Mouse (Mus musculus) testis, adult 2 months (tissue): Measurements from ENCODE around the gene Mgrn1. TPM values are rescaled to one million over a fixed set of nuclear protein-coding genes. Genes with fewer than 3 reads are reported as not detected.

Source experiments
- H3K27ac ChIP-seq: fragments of 200-500 bp; 2 replicates; pipeline ENCODE4 v1.5.1; 2012; ENCODE audit warnings: low read depth, low read length; ENCODE audit not compliant: control insufficient read depth, insufficient read depth
- H3K27me3 ChIP-seq: fragments of 200-500 bp; 2 replicates; pipeline ENCODE4 v1.6.1; 2012; ENCODE audit warnings: mild to moderate bottlenecking, low read length, moderate library complexity; ENCODE audit not compliant: control insufficient read depth, insufficient read depth
- H3K36me3 ChIP-seq: fragments of 200-500 bp; 2 replicates; pipeline ENCODE4 v1.6.1; 2012; ENCODE audit warnings: mild to moderate bottlenecking, low read length; ENCODE audit not compliant: control insufficient read depth, insufficient read depth
- H3K4me1 ChIP-seq: fragments of 200-500 bp; 2 replicates; pipeline ENCODE4 v1.6.1; 2012; ENCODE audit warnings: low read length; ENCODE audit not compliant: control insufficient read depth, insufficient read depth
- H3K4me3 ChIP-seq: fragments of 200-500 bp; 2 replicates; pipeline ENCODE4 v1.5.1; 2012; ENCODE audit warnings: low read depth, mild to moderate bottlenecking, low read length, moderate library complexity, mixed read lengths; ENCODE audit not compliant: control insufficient read depth
- CTCF ChIP-seq: fragments of 200-500 bp; IDR thresholded peaks from 2 replicates; pipeline ENCODE4 v1.5.1; 2012; ENCODE audit warnings: low read depth, mild to moderate bottlenecking, inconsistent platforms, low read length, moderate library complexity; ENCODE audit not compliant: control insufficient read depth, insufficient read depth, insufficient replicate concordance
- POLR2A ChIP-seq: fragments of 200-500 bp; IDR thresholded peaks from 2 replicates; pipeline ENCODE4 v1.6.1; 2012; ENCODE audit warnings: low read depth, mild to moderate bottlenecking, inconsistent platforms, low read length, moderate library complexity; ENCODE audit not compliant: control insufficient read depth
- polyA plus RNA-seq: library from polyadenylated mRNA; depleted of rRNA; stranded (reverse); fragments of >200 nt; gene quantifications from 2 replicates; pipeline ENCODE4 v1.2.3, GENCODE M21; 2012

Mgrn1 gene
- polyA plus RNA-seq, 1 experiment, result 29.6 TPM

DNA sequence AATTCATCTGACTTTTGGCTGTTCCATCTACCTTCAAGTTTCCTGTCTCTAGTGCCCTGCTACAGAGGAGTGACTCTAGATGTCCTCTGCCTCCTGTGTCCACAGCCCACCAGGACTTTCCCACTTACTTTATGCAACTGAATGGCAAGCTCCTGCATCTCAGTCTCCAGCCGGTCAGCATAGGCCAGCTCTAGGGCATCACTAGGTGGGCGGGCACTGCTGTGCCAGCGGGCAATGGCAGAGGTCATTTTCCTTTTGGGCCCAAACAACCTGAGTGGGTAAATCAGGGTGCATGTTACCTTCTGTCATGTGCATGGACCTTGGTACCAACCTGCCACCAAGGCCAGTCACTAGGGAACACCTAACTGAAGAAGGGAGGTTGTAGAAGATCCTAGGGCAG is 57.4 kb downstream of the Mgrn1 start:
- Histone ChIP-seq H3K4me3 (no peak overlapping the region), H3K4me1 (peaks cover 12% of the 10 kb centered on the region), H3K27me3 (no peaks in the 10 kb centered on the region), H3K36me3 (peaks cover 3% of the 10 kb centered on the region), H3K27ac (no peak overlapping the region)
- no peak for TF ChIP-seq POLR2A
- no peak for TF ChIP-seq CTCF

DNA sequence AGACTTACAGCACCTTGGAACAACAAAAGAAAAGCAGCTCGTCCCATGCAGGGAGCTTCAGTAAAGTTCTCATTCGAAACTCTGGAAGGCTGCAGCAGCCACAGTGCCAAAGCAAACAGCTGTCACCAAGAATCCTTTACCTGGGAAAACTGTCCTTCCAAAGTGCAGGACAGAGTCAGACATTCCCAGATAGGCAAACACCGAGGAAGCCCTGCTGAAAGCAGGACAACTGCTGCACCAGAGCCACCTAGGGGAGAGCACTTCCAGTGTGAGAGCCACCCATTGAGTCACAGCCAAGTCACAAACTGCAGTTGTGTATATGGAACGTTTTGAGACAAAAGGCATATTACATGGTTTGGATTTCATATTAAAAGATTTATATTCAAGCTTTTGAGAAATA is 59.4 kb downstream of the Mgrn1 start:
- peaks cover 3% of the 10 kb centered on the region for H3K36me3 ChIP-seq
- H3K4me3 ChIP-seq, result no peak overlapping the region
- H3K4me1 ChIP-seq, result no peaks in the 10 kb centered on the region; the same call in 1 of the 2 replicates
- no peaks in the 10 kb centered on the region for H3K27me3 ChIP-seq
- no peak for TF ChIP-seq POLR2A
- no peak for TF ChIP-seq CTCF
- no peak overlapping the region for H3K27ac ChIP-seq

DNA sequence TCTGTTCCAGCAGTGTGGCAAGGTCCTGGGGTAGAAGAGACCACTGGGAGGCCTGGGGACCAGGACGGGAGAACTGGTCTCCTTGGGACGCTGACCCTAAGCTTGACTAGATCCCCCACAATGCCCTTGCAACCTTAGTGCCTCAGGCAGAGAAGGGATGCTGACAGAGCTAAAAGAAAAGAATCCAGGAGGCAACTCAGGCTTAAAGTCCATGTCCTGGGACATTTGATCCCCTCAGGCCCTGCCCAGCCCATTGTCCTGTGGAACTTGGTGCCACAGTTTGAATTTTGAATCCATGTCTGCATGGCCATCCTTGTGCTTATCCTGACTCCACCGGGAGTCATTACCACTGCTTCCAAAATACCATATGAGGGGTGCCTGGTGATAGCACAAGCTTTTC is 60.1 kb downstream of the Mgrn1 start:
- Histone ChIP-seq H3K4me1 (no peaks in the 10 kb centered on the region), H3K36me3 (peaks cover 4% of the 10 kb centered on the region), H3K27me3 (no peaks in the 10 kb centered on the region), H3K4me3 (no peak overlapping the region), H3K27ac (no peak overlapping the region)
- TF ChIP-seq POLR2A, result no peak
- TF ChIP-seq CTCF, result no peak

DNA sequence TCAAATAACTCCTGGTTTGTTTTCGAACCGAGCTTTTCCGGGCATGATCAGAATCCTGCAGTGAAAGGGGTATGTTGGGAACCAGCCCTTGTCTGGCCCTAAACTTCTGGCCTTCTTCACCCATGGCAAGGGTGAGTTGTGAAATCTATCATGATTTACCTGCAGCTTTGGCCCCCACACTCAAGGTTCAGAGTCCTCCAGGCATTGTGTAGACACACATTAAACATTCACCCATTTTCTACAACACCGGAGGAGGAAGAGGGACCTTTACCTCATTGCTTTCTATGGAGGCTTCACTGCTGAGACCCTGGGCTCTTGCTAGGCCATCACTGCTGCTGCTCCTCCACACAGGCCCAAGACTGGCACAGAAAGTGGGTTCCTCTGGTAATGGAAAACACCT is 61.3 kb downstream of the Mgrn1 start:
- Histone ChIP-seq H3K36me3 (peaks cover 8% of the 10 kb centered on the region), H3K27ac (no peak overlapping the region)

DNA sequence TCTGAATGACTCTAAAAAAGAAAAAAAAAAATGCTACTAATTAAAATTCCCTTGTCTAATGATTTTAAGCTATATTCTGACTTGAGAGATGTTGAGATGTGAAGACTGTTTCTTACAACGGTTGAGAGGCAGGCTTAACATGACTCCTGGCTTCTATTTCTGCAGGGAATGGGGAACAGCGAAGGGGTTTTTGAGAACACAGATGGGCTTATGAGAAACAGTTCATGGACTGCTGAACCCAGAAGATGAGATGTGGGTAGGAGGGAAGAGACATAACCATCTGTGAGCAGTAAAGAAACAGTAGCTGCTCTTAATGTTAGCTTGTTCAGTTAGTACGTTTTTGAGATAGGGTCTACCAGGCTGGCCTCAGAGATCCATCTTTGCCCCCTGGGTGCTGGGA is 70.6 kb downstream of the Mgrn1 start:
- Histone ChIP-seq H3K4me3 (no peak overlapping the region), H3K4me1 (no peaks in the 10 kb centered on the region; the same call in 1 of the 2 replicates), H3K27ac (no peak overlapping the region), H3K27me3 (no peaks in the 10 kb centered on the region), H3K36me3 (peaks cover 2% of the 10 kb centered on the region; the same call in 1 of the 2 replicates)
- TF ChIP-seq POLR2A (no peak), CTCF (no peak)

More for the DNA sequence above, 61.3 kb downstream of the Mgrn1 start:
- Histone ChIP-seq H3K27me3 (no peaks in the 10 kb centered on the region), H3K4me3 (no peak overlapping the region), H3K4me1 (no peaks in the 10 kb centered on the region)
- TF ChIP-seq POLR2A, result no peak
- TF ChIP-seq CTCF, result no peak

DNA sequence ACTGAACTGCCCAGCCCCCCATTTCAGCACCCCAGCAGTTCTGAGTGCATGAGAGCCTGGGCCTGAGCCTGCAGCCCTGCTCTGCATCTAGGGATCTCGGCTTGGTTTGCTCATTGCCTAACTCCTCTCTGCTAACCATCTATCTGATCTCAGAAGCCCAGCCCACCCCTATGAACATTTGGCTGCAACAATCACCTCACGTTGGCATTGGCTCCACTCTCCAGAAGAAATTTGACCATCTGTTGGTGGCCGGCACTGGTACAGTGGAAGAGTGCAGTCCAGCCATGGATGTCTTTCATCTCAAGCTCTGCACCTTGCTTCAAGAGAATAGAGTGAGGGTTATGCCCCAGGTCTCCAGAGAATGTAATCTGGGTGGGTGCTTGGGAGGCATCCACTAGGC is 71.4 kb downstream of the Mgrn1 start:
- peaks cover under 1% of the 10 kb centered on the region for H3K4me1 ChIP-seq
- TF ChIP-seq POLR2A, result no peak
- TF ChIP-seq CTCF, result no peak
- no peaks in the 10 kb centered on the region for H3K27me3 ChIP-seq
- H3K27ac ChIP-seq, result no peak overlapping the region
- no peak overlapping the region for H3K4me3 ChIP-seq
- H3K36me3 ChIP-seq, result no peaks in the 10 kb centered on the region; the same call in 1 of the 2 replicates

DNA sequence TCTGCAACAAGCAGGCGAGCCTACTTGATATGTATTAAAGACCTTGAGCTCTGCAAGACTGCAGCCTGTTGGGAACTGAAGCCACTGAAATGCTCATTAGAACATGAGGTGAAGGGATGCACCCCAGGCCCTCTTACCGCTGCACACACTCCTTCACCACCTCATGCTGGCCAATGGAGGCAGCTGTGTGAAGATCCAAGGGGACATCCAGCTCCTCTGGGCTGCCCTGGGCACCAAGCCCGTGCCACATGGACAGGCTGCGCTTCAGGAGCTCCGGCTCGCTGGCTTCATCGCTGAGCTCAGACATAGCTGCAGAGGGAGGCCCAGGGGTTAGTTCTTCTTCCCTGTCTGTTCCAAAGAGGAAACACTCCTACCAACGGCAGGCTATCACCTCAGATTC is 74.2 kb downstream of the Mgrn1 start:
- Histone ChIP-seq H3K36me3 (no peaks in the 10 kb centered on the region), H3K27me3 (no peaks in the 10 kb centered on the region), H3K4me1 (peaks cover 9% of the 10 kb centered on the region), H3K27ac (no peak overlapping the region), H3K4me3 (no peak overlapping the region)
- TF ChIP-seq POLR2A (no peak), CTCF (no peak)

DNA sequence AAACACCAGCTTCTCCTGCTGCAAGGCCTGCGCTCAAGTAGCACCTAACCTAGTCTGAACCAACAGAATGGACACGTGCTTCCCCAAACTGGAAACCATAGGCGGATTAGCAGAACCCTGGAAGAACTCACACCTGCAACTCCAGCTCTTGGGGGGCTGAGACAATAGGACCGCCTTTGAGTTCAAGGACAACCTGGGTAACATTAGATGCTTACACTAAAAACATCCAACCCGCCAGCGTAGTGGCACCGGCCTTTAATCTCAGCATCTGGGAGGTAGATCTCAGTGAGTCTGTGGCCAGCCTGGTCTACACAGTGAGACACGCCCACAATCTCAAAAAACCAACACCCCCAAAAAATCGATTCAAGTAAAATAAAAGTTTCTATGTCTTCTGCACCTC is 77.3 kb downstream of the Mgrn1 start:
- peaks cover 1% of the 10 kb centered on the region for H3K36me3 ChIP-seq
- no peaks in the 10 kb centered on the region for H3K27me3 ChIP-seq
- H3K27ac ChIP-seq, result peak overlapping the region; percentile 68
- no peak for TF ChIP-seq CTCF
- TF ChIP-seq POLR2A, result no peak
- peak overlapping the region; percentile 100 for H3K4me3 ChIP-seq
- H3K4me1 ChIP-seq, result peaks cover 9% of the 10 kb centered on the region
